Mouse (Mus musculus) adrenal gland, postnatal 25 days (tissue): ENCODE data around the gene Olfr342. TPM values are rescaled to one million over a fixed set of nuclear protein-coding genes. Genes with fewer than 3 reads are reported as not detected.

Source experiments
- DNase-seq: peaks from one replicate; pipeline ENCODE4 v3.0.0; 2021; ENCODE audit warnings: mixed read lengths
- long read RNA-seq: library from polyadenylated mRNA; stranded (forward); transcript quantifications from one replicate; pipeline ENCODE4 v2.0.0, GENCODE M21; 2021
- total RNA-seq: library from RNA; stranded (reverse); gene quantifications from 2 replicates; pipeline ENCODE4 v1.2.3, GENCODE M21; 2021

Olfr342 gene
- not detected in 2 replicates for total RNA-seq
- long read RNA-seq, result 0 reads

GRCm38 (mm10) chr2:36524698-36525097, at the start of gene Olfr342:
TSS of gene Olfr342 (plus strand) at chr2:36524998.
- no peak for DNase-seq

- no peak for DNase-seq
Measured at GRCm38 (mm10) chr2:36482368-36482767, 42.4 kb upstream of the Olfr342 start, which contains the start of gene Olfr341. TSS of gene Olfr341 (minus strand) at chr2:36482468.

- no peak for DNase-seq
Measured at GRCm38 (mm10) chr2:36565156-36565555, 40.4 kb downstream of the Olfr342 start.

GRCm38 (mm10) chr2:36566362-36566761, 41.6 kb downstream of the Olfr342 start, which contains the start of gene Olfr344:
TSS of gene Olfr344 (plus strand) at chr2:36566662.
- DNase-seq, result no peak

GRCm38 (mm10) chr2:36567022-36567421, 42.2 kb downstream of the Olfr342 start:
- no peak for DNase-seq

- no peak for DNase-seq
Measured at GRCm38 (mm10) chr2:36567845-36568244, 43.0 kb downstream of the Olfr342 start.

Other genes with a start within 250 kb of the Olfr342 start
- gene Olfr338, start 151.5 kb upstream of the Olfr342 start, total RNA-seq, result not detected in 2 replicates
- gene Olfr339, start 106.1 kb upstream of the Olfr342 start, total RNA-seq, result not detected in 2 replicates
- gene Olfr340, start 72.4 kb upstream of the Olfr342 start, total RNA-seq, result not detected in 2 replicates
- gene Olfr341, start 42.5 kb upstream of the Olfr342 start, total RNA-seq, result not detected in 2 replicates
- gene Olfr344, start 41.7 kb downstream of the Olfr342 start, total RNA-seq, result not detected in 2 replicates
- not detected in 2 replicates for gene Olfr345, start 115.0 kb downstream of the Olfr342 start, total RNA-seq
- not detected in 2 replicates for gene Olfr346, start 160.8 kb downstream of the Olfr342 start, total RNA-seq
- not detected in 2 replicates for gene Olfr347, start 206.9 kb downstream of the Olfr342 start, total RNA-seq